Mouse (Mus musculus) midbrain, postnatal 0 days (tissue): ENCODE results near the gene Zbtb22. TPM values are rescaled to one million over a fixed set of nuclear protein-coding genes. Genes with fewer than 3 reads are reported as not detected.
A peak's percentile ranks its signal among the peaks of the same experiment; 100 is the strongest.

Experiments
- ATAC-seq: fragments of 200-750 bp; cut with Nextera tagmentation; 2 replicates; pipeline ENCODE4 v1.8.0; 2017; ENCODE audit warnings: moderate number of reproducible peaks, mild to moderate bottlenecking, moderate TSS enrichment, moderate library complexity; ENCODE audit not compliant: low FRiP score
- DNase-seq: peaks from one replicate; pipeline ENCODE4 v3.0.0-alpha.2; 2015; ENCODE audit warnings: low spot score
- H3K27ac ChIP-seq: fragments of 300-500 bp; sonication (generic); 2 replicates; pipeline ENCODE4 v1.5.1; 2014; ENCODE audit warnings: low read depth, mild to moderate bottlenecking, low read length, mixed read lengths
- H3K27me3 ChIP-seq: fragments of 300-500 bp; sonication (generic); 2 replicates; pipeline ENCODE4 v1.6.1; 2014; ENCODE audit warnings: low read length, control low read depth, mixed read lengths; ENCODE audit not compliant: insufficient read depth
- H3K36me3 ChIP-seq: fragments of 300-500 bp; sonication (generic); 2 replicates; pipeline ENCODE4 v1.6.1; 2014; ENCODE audit warnings: low read length, control low read depth, mixed read lengths; ENCODE audit not compliant: insufficient read depth
- H3K4me1 ChIP-seq: fragments of 300-500 bp; sonication (generic); 2 replicates; pipeline ENCODE4 v1.6.1; 2014; ENCODE audit warnings: mild to moderate bottlenecking, control low read depth, antibody characterized with exemption, low read length, mixed read lengths; ENCODE audit not compliant: insufficient read depth
- H3K4me2 ChIP-seq: fragments of 300-500 bp; sonication (generic); 2 replicates; pipeline ENCODE4 v1.6.1; 2014; ENCODE audit warnings: low read depth, mild to moderate bottlenecking, low read length, mixed read lengths; ENCODE audit not compliant: poor library complexity, severe bottlenecking
- H3K4me3 ChIP-seq: fragments of 300-500 bp; sonication (generic); 2 replicates; pipeline ENCODE4 v1.5.1; 2014; ENCODE audit warnings: low read depth, mild to moderate bottlenecking, low read length, moderate library complexity
- H3K9ac ChIP-seq: fragments of 300-500 bp; sonication (generic); replicated peaks from 2 replicates; pipeline ENCODE4 v1.6.1; 2014; ENCODE audit warnings: mild to moderate bottlenecking, low read length, moderate library complexity, mixed read lengths; ENCODE audit not compliant: poor library complexity, severe bottlenecking
- H3K9me3 ChIP-seq: fragments of 300-500 bp; sonication (generic); 2 replicates; pipeline ENCODE4 v1.6.1; 2016; ENCODE audit warnings: low read length, control low read depth
- CTCF ChIP-seq: IDR thresholded peaks from 2 replicates; pipeline ENCODE4 v1.5.1; 2016; ENCODE audit warnings: antibody characterized with exemption, mild to moderate bottlenecking
- WGBS: fragments of 180-500 bp; shearing (Covaris S2); extraction: QIAGEN DNeasy Blood & Tissue Kit; methylation state at CpG from one replicate; pipeline ENCODE4 v1.1.7; 2014; 5-methylcytosine and 5-hydroxymethylcytosine counted together
- polyA plus RNA-seq: library from polyadenylated mRNA; unstranded; fragments of >200 nt; fragmentation: Nextera tagmentation; extraction: Ambion mirVana; gene quantifications from 2 replicates; pipeline ENCODE4 v1.2.1, GENCODE M21; 2015
- total RNA-seq: library from RNA; depleted of rRNA; stranded (reverse); fragments of >200 nt; gene quantifications from 2 replicates; pipeline ENCODE4 v1.2.3, GENCODE M21; 2014

Zbtb22 gene
- total and polyA plus RNA-seq, 2 experiments from 2014 or later: 18.6 to 44.3 TPM

DNA sequence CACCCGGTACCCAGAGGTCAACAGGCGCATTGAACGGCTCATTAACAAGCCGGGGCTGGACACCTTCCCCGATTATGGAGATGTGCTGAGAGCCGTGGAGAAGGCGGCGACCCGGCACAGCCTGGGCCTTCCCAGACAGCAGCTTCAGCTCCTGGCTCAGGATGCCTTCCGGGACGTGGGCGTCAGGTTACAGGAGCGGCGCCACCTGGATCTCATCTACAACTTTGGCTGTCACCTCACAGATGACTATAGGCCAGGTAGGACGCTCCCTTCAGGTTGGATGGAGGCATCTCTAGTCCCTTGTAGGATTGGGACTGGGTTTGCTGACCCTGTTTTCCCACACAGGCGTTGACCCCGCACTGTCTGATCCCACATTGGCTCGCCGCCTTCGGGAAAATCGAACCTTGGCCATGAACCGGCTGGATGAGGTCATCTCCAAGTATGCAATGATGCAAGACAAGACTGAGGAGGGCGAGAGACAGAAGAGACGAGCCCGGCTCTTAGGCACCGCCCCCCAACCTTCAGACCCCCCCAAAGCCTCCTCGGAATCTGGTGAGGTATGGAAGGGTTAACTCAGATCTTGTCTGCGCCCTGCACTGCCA is 3.8 kb upstream of the Zbtb22 start:
- WGBS: 90% methylated on average over 28 of the region's 28 CpGs
- no peak for TF ChIP-seq CTCF
- peaks cover 5% of the 10 kb centered on the region; the same call in 1 of the 2 replicates for H3K4me1 ChIP-seq

DNA sequence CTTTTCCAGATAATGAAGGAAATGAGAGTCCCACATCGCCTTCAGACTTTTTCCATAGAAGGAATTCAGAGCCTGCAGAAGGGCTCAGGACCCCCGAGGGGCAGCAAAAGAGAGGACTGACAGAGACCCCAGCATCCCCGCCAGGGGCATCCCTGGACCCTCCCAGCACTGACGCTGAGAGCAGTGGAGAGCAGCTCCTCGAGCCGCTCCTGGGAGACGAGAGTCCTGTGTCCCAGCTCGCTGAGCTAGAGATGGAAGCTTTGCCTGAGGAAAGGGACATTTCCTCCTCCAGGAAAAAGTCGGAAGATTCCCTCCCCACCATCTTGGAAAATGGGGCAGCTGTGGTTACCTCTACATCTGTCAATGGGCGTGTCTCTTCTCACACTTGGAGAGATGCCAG is 2.4 kb upstream of the Zbtb22 start:
- Histone ChIP-seq H3K4me1 (peaks cover 5% of the 10 kb centered on the region; the same call in 1 of the 2 replicates), H3K27ac (no peak overlapping the region), H3K27me3 (no peaks in the 10 kb centered on the region), H3K9me3 (no peaks in the 10 kb centered on the region), H3K4me3 (no peak overlapping the region), H3K36me3 (peaks cover 27% of the 10 kb centered on the region), H3K9ac (no peak overlapping the region), H3K4me2 (no peak overlapping the region)
- no peak for DNase-seq
- no peak for TF ChIP-seq CTCF
- WGBS: 92% methylated on average over 10 of the region's 10 CpGs
- ATAC-seq: no peak

More for the DNA sequence above, 3.8 kb upstream of the Zbtb22 start:
- H3K27me3 ChIP-seq: no peaks in the 10 kb centered on the region
- no peak overlapping the region for H3K4me2 ChIP-seq
- H3K27ac ChIP-seq: no peak overlapping the region
- no peak overlapping the region for H3K4me3 ChIP-seq
- no peaks in the 10 kb centered on the region for H3K9me3 ChIP-seq
- ATAC-seq (no peak), DNase-seq (no peak)
- peaks cover 27% of the 10 kb centered on the region for H3K36me3 ChIP-seq
- H3K9ac ChIP-seq: no peak overlapping the region

- Histone ChIP-seq H3K27ac (no peak overlapping the region), H3K27me3 (no peaks in the 10 kb centered on the region), H3K4me2 (no peak overlapping the region), H3K4me3 (no peak overlapping the region), H3K9me3 (no peaks in the 10 kb centered on the region), H3K36me3 (peaks cover 27% of the 10 kb centered on the region), H3K9ac (no peak overlapping the region), H3K4me1 (peaks cover 5% of the 10 kb centered on the region; the same call in 1 of the 2 replicates)
- DNase-seq (no peak), ATAC-seq (no peak)
- 99% methylated on average over 8 of the region's 8 CpGs for WGBS
- no peak for TF ChIP-seq CTCF
Measured at GRCm38 (mm10) chr17:33913905-33914304, 1.8 kb upstream of the Zbtb22 start.

GRCm38 (mm10) chr17:33914969-33915391 is 724 bp upstream of the Zbtb22 start:
- Histone ChIP-seq H3K27me3 (no peaks in the 10 kb centered on the region), H3K4me3 (peak overlapping the region; percentile 54; the same call in 1 of the 2 replicates), H3K27ac (no peak overlapping the region), H3K4me1 (peaks cover 5% of the 10 kb centered on the region; the same call in 1 of the 2 replicates), H3K9me3 (no peaks in the 10 kb centered on the region), H3K36me3 (peaks cover 27% of the 10 kb centered on the region), H3K9ac (no peak overlapping the region), H3K4me2 (0 out of 2 replicates have a peak overlapping the region, but pooled peaks have one; percentile 69)
- DNase-seq: no peak
- ATAC-seq: no peak
- WGBS: 66% methylated on average over 13 of the region's 13 CpGs
- TF ChIP-seq CTCF: peak; percentile 35

DNA sequence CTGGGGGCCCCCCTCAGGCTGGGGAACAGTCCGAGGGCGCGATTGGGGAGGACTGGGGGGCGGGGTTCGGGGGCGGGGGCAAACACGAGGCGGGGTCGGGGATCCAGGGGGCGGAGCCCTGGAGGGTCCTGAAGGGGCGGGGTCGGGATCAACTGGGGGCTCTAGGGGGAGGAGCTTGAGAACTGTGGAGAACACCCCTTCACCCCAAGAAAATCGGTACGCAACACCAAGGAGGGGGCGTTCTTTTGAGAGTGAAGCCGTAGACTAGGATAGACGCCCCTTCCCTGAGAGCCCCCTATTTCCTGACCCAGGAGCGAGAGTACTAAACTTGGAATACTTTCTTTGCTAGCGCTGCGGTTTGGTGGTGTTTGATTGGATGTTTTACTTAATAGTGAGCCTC is 590 bp downstream of the Zbtb22 start:
- peaks cover 25% of the 10 kb centered on the region for H3K36me3 ChIP-seq
- no peak for TF ChIP-seq CTCF
- no peaks in the 10 kb centered on the region for H3K27me3 ChIP-seq
- no peaks in the 10 kb centered on the region for H3K9me3 ChIP-seq
- peak overlapping the region; percentile 67 for H3K9ac ChIP-seq
- WGBS: under 1% methylated on average over 10 of the region's 20 CpGs
- no peaks in the 10 kb centered on the region for H3K4me1 ChIP-seq
- H3K4me3 ChIP-seq: peak overlapping the region; percentile 54
- ATAC-seq (peak; percentile 6), DNase-seq (peak; percentile 64)
- H3K27ac ChIP-seq: peak overlapping the region; percentile 59; the same call in 1 of the 2 replicates
- H3K4me2 ChIP-seq: peak overlapping the region; percentile 69

DNA sequence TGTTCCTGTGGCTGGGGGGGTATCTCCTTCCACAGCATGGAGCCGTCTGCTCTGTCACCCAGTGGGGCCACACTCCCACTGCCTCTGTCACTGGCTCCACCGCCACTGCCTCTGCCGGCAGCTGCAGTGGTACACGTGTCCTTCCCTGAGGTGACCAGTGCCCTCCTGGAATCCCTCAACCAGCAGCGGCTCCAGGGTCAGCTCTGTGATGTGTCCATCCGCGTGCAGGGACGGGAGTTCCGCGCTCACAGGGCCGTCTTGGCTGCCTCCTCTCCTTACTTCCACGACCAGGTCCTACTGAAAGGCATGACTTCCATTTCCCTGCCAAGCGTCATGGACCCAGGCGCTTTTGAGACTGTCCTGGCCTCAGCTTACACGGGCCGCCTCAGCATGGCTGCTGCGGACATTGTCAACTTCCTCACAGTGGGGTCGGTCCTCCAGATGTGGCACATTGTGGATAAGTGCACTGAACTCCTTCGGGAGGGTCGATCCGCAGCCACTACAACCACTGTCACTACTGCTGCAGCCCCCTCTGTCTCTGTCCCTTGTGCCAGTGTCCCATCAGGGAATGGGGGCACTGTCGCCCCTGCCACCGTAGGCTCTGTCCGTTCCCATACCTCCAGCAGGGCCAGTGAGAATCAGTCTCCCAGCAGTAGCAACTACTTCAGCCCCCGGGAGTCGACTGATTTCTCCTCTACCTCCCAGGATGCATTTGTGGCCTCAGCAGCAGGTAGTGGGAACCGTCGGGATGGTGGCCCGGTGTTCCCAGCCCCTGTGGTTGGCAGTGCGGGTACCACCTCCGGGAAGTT is 1.3 kb downstream of the Zbtb22 start:
- no peak overlapping the region for H3K27ac ChIP-seq
- no peak overlapping the region for H3K9ac ChIP-seq
- WGBS: 70% methylated on average over 31 of the region's 31 CpGs
- H3K4me3 ChIP-seq: peak overlapping the region; percentile 54
- DNase-seq: no peak
- no peaks in the 10 kb centered on the region for H3K4me1 ChIP-seq
- H3K36me3 ChIP-seq: peaks cover 17% of the 10 kb centered on the region
- H3K4me2 ChIP-seq: peak overlapping the region; percentile 69
- no peak for TF ChIP-seq CTCF
- H3K9me3 ChIP-seq: no peaks in the 10 kb centered on the region
- H3K27me3 ChIP-seq: no peaks in the 10 kb centered on the region
- no peak for ATAC-seq
